Mouse (Mus musculus) left cerebral cortex, adult 8-10 months (tissue): Measurements from ENCODE around the gene Mdfi. TPM values are rescaled to one million over a fixed set of nuclear protein-coding genes. Genes with fewer than 3 reads are reported as not detected.

Experiments used
- DNase-seq, 2 experiments: peaks; one replicate each; pipeline ENCODE4 v3.0.0; 2022; ENCODE audit warnings: low spot score in 2 of 2
- total RNA-seq, 4 experiments: library from RNA; stranded (reverse); gene quantifications; 2 replicates each; pipeline ENCODE4 v1.2.4; 2022

Mdfi gene
- total RNA-seq, 4 experiments from 2014 or later, result 0.43 to 1.2 (median 0.58) TPM

DNA sequence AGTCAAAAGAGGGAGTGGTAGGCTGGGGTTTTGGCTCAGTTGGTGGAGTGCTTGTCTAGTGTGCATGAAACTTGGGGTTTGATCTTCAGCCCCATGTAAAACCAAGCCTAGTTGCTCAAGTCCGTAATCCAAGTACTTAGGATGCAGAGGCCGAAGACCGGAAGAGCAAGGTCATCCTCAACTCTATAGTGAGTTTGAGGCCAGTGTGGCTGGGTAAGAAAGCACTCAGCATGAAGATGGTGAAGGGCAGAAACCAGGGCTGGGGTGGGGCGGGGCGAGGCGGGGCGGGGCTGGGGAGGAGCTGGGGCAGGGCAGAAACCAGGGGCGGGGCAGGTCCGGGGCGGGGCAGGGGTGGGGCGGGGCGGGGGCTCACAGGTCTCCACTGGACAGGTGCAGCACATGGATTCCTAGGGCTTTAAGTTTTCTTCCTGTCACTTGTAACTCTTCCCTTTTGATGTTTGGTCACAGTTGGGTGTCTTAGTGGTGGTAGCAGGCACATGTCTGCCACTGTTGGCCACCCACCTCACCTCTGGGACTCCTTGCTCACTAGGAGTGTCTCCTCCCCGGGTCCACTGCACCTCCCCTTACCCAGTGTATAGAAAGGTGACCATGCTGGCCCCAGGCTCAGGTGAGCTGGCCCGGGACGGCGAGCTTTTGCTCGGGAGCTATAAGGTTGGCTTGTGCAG is 66.9 kb downstream of the Mdfi start:
- DNase-seq, result no peak

DNA sequence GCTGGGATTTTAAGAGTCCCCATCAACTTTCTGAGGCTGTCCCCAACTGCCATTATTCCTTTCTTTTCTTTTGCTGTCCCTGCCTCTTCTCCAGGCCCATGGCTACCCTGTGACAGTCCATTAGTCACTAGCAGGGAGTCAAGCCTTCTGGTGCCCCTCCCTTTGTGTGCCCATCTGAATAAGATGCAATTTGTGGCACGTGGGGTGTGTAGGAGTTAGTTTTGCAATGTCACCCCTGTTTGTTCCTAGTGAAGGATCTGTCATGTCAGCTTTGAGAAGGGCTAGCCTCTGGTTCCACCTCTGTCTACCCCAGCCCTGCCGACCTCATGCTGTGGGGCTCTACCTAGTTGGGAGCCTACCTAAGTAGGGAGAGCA is 67.4 kb downstream of the Mdfi start:
- no peak for DNase-seq

DNA sequence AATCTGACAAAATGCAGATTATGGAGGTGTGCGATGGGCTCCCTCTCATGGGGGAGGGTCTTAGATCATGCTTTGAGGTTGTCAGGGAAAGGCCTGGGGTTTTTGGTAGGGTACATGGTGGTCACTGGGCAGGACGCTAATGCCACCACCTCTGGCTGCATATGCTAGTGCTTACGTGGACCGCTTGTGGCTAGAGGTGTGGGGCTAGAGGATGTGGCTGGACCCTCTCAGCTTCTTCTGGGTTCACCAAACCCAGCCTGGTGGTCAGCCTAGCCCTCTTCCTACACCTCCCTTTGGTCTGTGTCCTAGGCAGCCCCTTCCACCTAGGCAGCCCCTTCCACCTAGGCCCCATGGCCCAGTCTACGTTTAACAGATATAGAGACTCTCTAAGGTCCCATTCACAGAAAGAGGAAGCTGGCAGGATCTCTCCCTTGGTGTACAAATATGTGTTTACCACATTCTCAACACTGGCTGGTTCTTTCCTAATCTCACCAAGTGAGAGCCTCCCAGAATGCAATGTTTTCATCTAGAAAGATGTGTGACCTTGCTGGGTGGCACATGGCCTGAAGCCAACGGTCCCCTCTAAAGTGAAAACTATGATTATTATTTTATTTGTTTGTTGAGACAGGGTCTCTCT is 68.0 kb downstream of the Mdfi start:
- no peak for DNase-seq

DNA sequence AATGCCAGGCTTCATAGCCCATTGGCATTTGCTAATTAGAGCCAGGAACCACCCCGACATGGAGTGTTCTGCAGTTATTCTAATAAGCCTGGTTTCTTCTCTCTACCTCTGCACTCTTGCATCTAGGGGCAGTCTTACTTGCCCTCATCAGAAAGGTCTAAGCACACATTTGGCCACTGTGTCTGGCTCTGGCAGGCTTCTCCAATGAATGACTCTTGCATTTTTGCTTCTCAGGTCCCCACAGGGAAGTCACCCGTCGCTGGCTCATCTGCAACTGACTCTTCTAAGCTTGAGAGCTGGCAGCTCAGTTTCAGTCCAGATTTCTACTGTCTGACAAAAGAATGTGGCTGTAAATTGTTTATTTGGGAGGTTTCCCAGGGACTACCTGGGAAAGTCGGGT is 68.5 kb downstream of the Mdfi start:
- no peak for DNase-seq

Other genes with a start within 250 kb of the Mdfi start
- 10 to 100 TPM; 15.7 to 19.0 (median 17.1) TPM for gene Bysl, start 223.2 kb downstream of the Mdfi start, total RNA-seq
- gene Med20, start 223.1 kb downstream of the Mdfi start, total RNA-seq, result 10 to 100 TPM; 26.3 to 34.7 (median 27.2) TPM
- gene Gm20517, start 223.1 kb downstream of the Mdfi start, total RNA-seq, result 1 to 10 TPM; 3.8 to 9.6 (median 6.6) TPM
- 10 to 100 TPM; 10.2 to 13.4 (median 11.6) TPM for gene Usp49, start 204.0 kb downstream of the Mdfi start, total RNA-seq
- 100 to 1,000 TPM; 191 to 212 (median 201) TPM for gene Tomm6, start 146.3 kb downstream of the Mdfi start, total RNA-seq
- 10 to 100 TPM; 27.3 to 37.3 (median 33.4) TPM for gene Frs3, start 145.7 kb downstream of the Mdfi start, total RNA-seq
- gene Gm21981, start 140.2 kb downstream of the Mdfi start, total RNA-seq, result 1 to 10 TPM; 2.4 to 4.9 (median 4.1) TPM
- gene Prickle4, start 140.0 kb downstream of the Mdfi start, total RNA-seq, result 1 to 10 TPM; 1.8 to 5.2 (median 4.3) TPM
- gene Pgc, start 107.8 kb downstream of the Mdfi start, total RNA-seq, result not detected
- 10 to 100 TPM; 12.3 to 17.8 (median 15.1) TPM for gene Tfeb, start 97.7 kb downstream of the Mdfi start, total RNA-seq
- 10 to 100 TPM; 39.9 to 63.6 (median 49.6) TPM for gene Foxp4, start 90.0 kb upstream of the Mdfi start, total RNA-seq
- gene 1700122O11Rik, start 203.6 kb upstream of the Mdfi start, total RNA-seq, result not detected